Mouse (Mus musculus) brain, embryonic 14.5 days (tissue): ENCODE results near the gene Bcor.

Experiments used
- CTCF ChIP-seq: fragments of 200-500 bp; IDR thresholded peaks from 2 replicates; pipeline ENCODE4 v1.5.1; 2012; ENCODE audit warnings: inconsistent platforms, mild to moderate bottlenecking, moderate library complexity, borderline replicate concordance; ENCODE audit not compliant: insufficient read depth, insufficient read length; ENCODE audit errors: extremely low read depth
- POLR2A ChIP-seq: fragments of 200-500 bp; IDR thresholded peaks from 2 replicates; pipeline ENCODE4 v1.6.1; 2012; ENCODE audit warnings: mild to moderate bottlenecking, inconsistent platforms, borderline replicate concordance; ENCODE audit not compliant: poor library complexity, insufficient read depth, insufficient read length, severe bottlenecking; ENCODE audit errors: extremely low read depth

GRCm38 (mm10) chrX:11996891-11997290, 163.3 kb downstream of the Bcor start:
- TF ChIP-seq POLR2A (no peak), CTCF (no peak)
